In the genomic region with DNA sequence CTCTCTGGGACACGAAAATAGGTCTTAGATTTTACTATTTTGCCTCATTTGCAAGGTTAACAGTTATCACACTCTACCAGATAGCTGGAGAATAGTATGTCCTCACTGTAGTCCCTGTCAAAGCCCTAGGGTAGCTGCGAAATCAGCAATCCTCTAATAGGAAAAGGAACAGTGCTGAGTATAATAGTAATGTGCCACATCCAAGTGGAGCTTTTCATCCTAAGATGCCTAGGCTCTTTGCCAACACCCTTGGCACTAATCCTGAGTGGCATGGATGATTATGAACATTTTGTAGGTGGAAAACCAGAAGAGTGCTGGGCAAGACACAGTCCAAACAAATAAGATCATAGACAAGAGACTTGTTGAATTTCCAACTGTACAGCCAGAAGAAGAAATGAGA, we compare ENCODE assay signal across 11 mouse cellular contexts.
DNase-seq lines count a peak whose midpoint lies in the region; ATAC-seq and TF ChIP-seq lines count a peak whose summit lies in the region.
"Had no signal": no experiment of that assay in that cellular context is flagged by ENCODE, and none has a peak within 500 bp of the region (broad histone marks: within the 10 kb centered on the region; RNA-seq: fewer than 3 reads in every experiment).

No protein-coding gene starts in this region.

- DNase-seq in forebrain, embryonic 11.5 days (ENCODE audit: low spot score): no peak
- peak; percentile 55 for DNase-seq in midbrain, embryonic 14.5 days
- peak; percentile 7 for DNase-seq in layer of hippocampus, adult 9-11 months
- peak; percentile 17 for DNase-seq in right cerebral cortex, postnatal 4 days
- DNase-seq in lung, postnatal 0 days (ENCODE audit: low spot score): no peak
- DNase-seq: kidney, adult 2 months; lung, embryonic 14.5 days had no signal

- WGBS in forebrain, embryonic 12.5 days: 61% methylated on average over 2 of the region's 2 CpGs
- 74% methylated on average over 2 of the region's 2 CpGs for WGBS in forebrain, embryonic 11.5 days
- 65% methylated on average over 2 of the region's 2 CpGs for WGBS in midbrain, embryonic 14.5 days
- WGBS in midbrain, embryonic 15.5 days: 53% methylated on average over 2 of the region's 2 CpGs
- 58% methylated on average over 2 of the region's 2 CpGs for WGBS in lung, postnatal 0 days
- 78% methylated on average over 2 of the region's 2 CpGs for WGBS in intestine, embryonic 15.5 days

- H3K9me3 ChIP-seq in forebrain, embryonic 12.5 days: no peaks in the 10 kb centered on the region
- H3K9me3 ChIP-seq in forebrain, embryonic 11.5 days (ENCODE audit: control insufficient read depth, low read length): no peaks in the 10 kb centered on the region
- no peaks in the 10 kb centered on the region for H3K9me3 ChIP-seq in midbrain, embryonic 14.5 days (ENCODE audit: control insufficient read depth, low read length)
- no peaks in the 10 kb centered on the region for H3K9me3 ChIP-seq in midbrain, embryonic 15.5 days
- H3K9me3 ChIP-seq in lung, postnatal 0 days (ENCODE audit: low read length): peaks cover 4% of the 10 kb centered on the region; the same call in 1 of the 2 replicates
- H3K9me3 ChIP-seq in intestine, embryonic 15.5 days: no peaks in the 10 kb centered on the region
- H3K9me3 ChIP-seq: heart, embryonic 15.5 days had no signal

- H3K4me1 ChIP-seq in forebrain, embryonic 12.5 days: no peaks in the 10 kb centered on the region
- H3K4me1 ChIP-seq in forebrain, embryonic 11.5 days (replicated peaks; ENCODE audit: control insufficient read depth, insufficient read depth, low read length): no peaks in the 10 kb centered on the region
- H3K4me1 ChIP-seq in midbrain, embryonic 14.5 days (ENCODE audit: control insufficient read depth, insufficient read depth, low read length): no peaks in the 10 kb centered on the region
- H3K4me1 ChIP-seq in midbrain, embryonic 15.5 days: no peaks in the 10 kb centered on the region
- H3K4me1 ChIP-seq in lung, postnatal 0 days (ENCODE audit: insufficient read depth, low read depth, low read length): no peaks in the 10 kb centered on the region
- no peaks in the 10 kb centered on the region for H3K4me1 ChIP-seq in intestine, embryonic 15.5 days (replicated peaks)
- H3K4me1 ChIP-seq: heart, embryonic 15.5 days had no signal

- TF ChIP-seq CTCF in lung, postnatal 0 days (IDR thresholded peaks at IDR 0.05): no peak

- no peak overlapping the region for H3K4me2 ChIP-seq in forebrain, embryonic 12.5 days
- H3K4me2 ChIP-seq in forebrain, embryonic 11.5 days (ENCODE audit: low read depth, low read length, severe bottlenecking): no peak overlapping the region
- H3K4me2 ChIP-seq in midbrain, embryonic 14.5 days (ENCODE audit: low read length): no peak overlapping the region
- H3K4me2 ChIP-seq in midbrain, embryonic 15.5 days: no peak overlapping the region
- no peak overlapping the region for H3K4me2 ChIP-seq in lung, postnatal 0 days (replicated peaks; ENCODE audit: low read depth, low read length)
- no peak overlapping the region for H3K4me2 ChIP-seq in intestine, embryonic 15.5 days (replicated peaks)
- H3K4me2 ChIP-seq: heart, embryonic 15.5 days; lung, embryonic 14.5 days had no signal

- no peak overlapping the region for H3K27ac ChIP-seq in forebrain, embryonic 12.5 days
- H3K27ac ChIP-seq in forebrain, embryonic 11.5 days (ENCODE audit: low read depth, low read length): no peak overlapping the region
- H3K27ac ChIP-seq in midbrain, embryonic 14.5 days (replicated peaks; ENCODE audit: low read depth, low read length): no peak overlapping the region
- H3K27ac ChIP-seq in midbrain, embryonic 15.5 days: no peak overlapping the region
- no peak overlapping the region for H3K27ac ChIP-seq in lung, postnatal 0 days (ENCODE audit: low read length)
- no peak overlapping the region for H3K27ac ChIP-seq in intestine, embryonic 15.5 days
- H3K27ac ChIP-seq: heart, embryonic 15.5 days had no signal

- 0 out of 2 replicates have a peak, but pooled peaks have one; percentile 17 for ATAC-seq in forebrain, embryonic 12.5 days (ENCODE audit: low FRiP score)
- ATAC-seq in forebrain, embryonic 11.5 days (replicated peaks; ENCODE audit: low FRiP score): no peak
- ATAC-seq in midbrain, embryonic 14.5 days (ENCODE audit: low FRiP score, low TSS enrichment): no peak
- ATAC-seq in midbrain, embryonic 15.5 days (replicated peaks): no peak
- ATAC-seq in lung, postnatal 0 days: no peak
- no peak for ATAC-seq in intestine, embryonic 15.5 days

- TF ChIP-seq EP300 in lung, postnatal 0 days (IDR thresholded peaks at IDR 0.05): no peak

- H3K36me3 ChIP-seq in forebrain, embryonic 12.5 days (replicated peaks): no peaks in the 10 kb centered on the region
- no peaks in the 10 kb centered on the region for H3K36me3 ChIP-seq in forebrain, embryonic 11.5 days (ENCODE audit: control insufficient read depth, insufficient read depth, low read length)
- H3K36me3 ChIP-seq in midbrain, embryonic 14.5 days (ENCODE audit: control insufficient read depth, insufficient read depth, low read length): no peaks in the 10 kb centered on the region
- no peaks in the 10 kb centered on the region for H3K36me3 ChIP-seq in midbrain, embryonic 15.5 days (replicated peaks)
- no peaks in the 10 kb centered on the region for H3K36me3 ChIP-seq in lung, postnatal 0 days (ENCODE audit: insufficient read depth, low read length)
- H3K36me3 ChIP-seq in intestine, embryonic 15.5 days: no peaks in the 10 kb centered on the region
- H3K36me3 ChIP-seq: heart, embryonic 15.5 days had no signal

- no peak overlapping the region for H3K9ac ChIP-seq in forebrain, embryonic 12.5 days
- no peak overlapping the region for H3K9ac ChIP-seq in forebrain, embryonic 11.5 days (ENCODE audit: low read length)
- H3K9ac ChIP-seq in midbrain, embryonic 14.5 days (replicated peaks; ENCODE audit: low read length): no peak overlapping the region
- H3K9ac ChIP-seq in midbrain, embryonic 15.5 days: no peak overlapping the region
- no peak overlapping the region for H3K9ac ChIP-seq in lung, postnatal 0 days (replicated peaks; ENCODE audit: low read depth)
- H3K9ac ChIP-seq in intestine, embryonic 15.5 days: no peak overlapping the region
- H3K9ac ChIP-seq: heart, embryonic 15.5 days; lung, embryonic 14.5 days had no signal

- no peak overlapping the region for H3K4me3 ChIP-seq in forebrain, embryonic 12.5 days (replicated peaks)
- H3K4me3 ChIP-seq in forebrain, embryonic 11.5 days (ENCODE audit: low read depth, low read length): no peak overlapping the region
- H3K4me3 ChIP-seq in midbrain, embryonic 14.5 days (replicated peaks; ENCODE audit: low read depth, low read length): no peak overlapping the region
- no peak overlapping the region for H3K4me3 ChIP-seq in midbrain, embryonic 15.5 days
- H3K4me3 ChIP-seq in lung, postnatal 0 days (ENCODE audit: low read depth, low read length): no peak overlapping the region
- no peak overlapping the region for H3K4me3 ChIP-seq in intestine, embryonic 15.5 days (replicated peaks)
- H3K4me3 ChIP-seq: heart, embryonic 15.5 days had no signal

- H3K27me3 ChIP-seq in forebrain, embryonic 12.5 days: no peaks in the 10 kb centered on the region
- no peaks in the 10 kb centered on the region for H3K27me3 ChIP-seq in forebrain, embryonic 11.5 days (ENCODE audit: control insufficient read depth, insufficient read depth, low read length)
- no peaks in the 10 kb centered on the region for H3K27me3 ChIP-seq in midbrain, embryonic 14.5 days (ENCODE audit: control insufficient read depth, insufficient read depth, low read length)
- H3K27me3 ChIP-seq in midbrain, embryonic 15.5 days (replicated peaks): no peaks in the 10 kb centered on the region
- H3K27me3 ChIP-seq in lung, postnatal 0 days (replicated peaks; ENCODE audit: insufficient read depth, low read length): no peaks in the 10 kb centered on the region
- no peaks in the 10 kb centered on the region for H3K27me3 ChIP-seq in intestine, embryonic 15.5 days (replicated peaks)
- H3K27me3 ChIP-seq: heart, embryonic 15.5 days had no signal

Comparison
In these comparisons a context has a peak if more than half of its experiments do, and no peak if none do; other contexts are left out.
1. DNase-seq: peak in midbrain, embryonic 14.5 days (single experiment), layer of hippocampus, adult 9-11 months (single experiment) and right cerebral cortex, postnatal 4 days (single experiment); none in forebrain, embryonic 11.5 days (single experiment) and lung, postnatal 0 days (single experiment).